In genomic region chr4:134923258-134924018, GRCm38 (mm10) we compare ENCODE assay signal across 8 mouse cellular contexts. TPM values are rescaled to one million over a fixed set of nuclear protein-coding genes. Genes with fewer than 3 reads are reported as not detected.
DNase-seq lines count a peak whose midpoint lies in the region; ATAC-seq and TF ChIP-seq lines count a peak whose summit lies in the region.

TSS of gene Rsrp1 (plus strand) at chr4:134923592.

- H3K4me3 ChIP-seq in hindbrain, embryonic 10.5 days, result peak within 1 kb of the TSS; percentile 99
- H3K4me3 ChIP-seq in lung, postnatal 0 days (ENCODE audit: low read depth, low read length), result peak within 1 kb of the TSS; percentile 100

- no peaks in the 10 kb centered on the region for H3K9me3 ChIP-seq in hindbrain, embryonic 10.5 days
- H3K9me3 ChIP-seq in lung, postnatal 0 days (ENCODE audit: low read length), result no peaks in the 10 kb centered on the region

- peak within 1 kb of the TSS; percentile 69 for H3K4me2 ChIP-seq in lung, postnatal 0 days (replicated peaks; ENCODE audit: low read depth, low read length)

- peaks cover 43% of the 10 kb centered on the region for H3K36me3 ChIP-seq in hindbrain, embryonic 10.5 days
- peaks cover 29% of the 10 kb centered on the region for H3K36me3 ChIP-seq in lung, postnatal 0 days (ENCODE audit: insufficient read depth, low read length)

- no peak for TF ChIP-seq CTCF in lung, postnatal 0 days (IDR thresholded peaks at IDR 0.05)

- H3K9ac ChIP-seq in lung, postnatal 0 days (replicated peaks; ENCODE audit: low read depth), result peak within 1 kb of the TSS; percentile 99

- peaks cover 27% of the 10 kb centered on the region for H3K4me1 ChIP-seq in hindbrain, embryonic 10.5 days (replicated peaks)
- H3K4me1 ChIP-seq in lung, postnatal 0 days (ENCODE audit: insufficient read depth, low read depth, low read length), result peaks cover 5% of the 10 kb centered on the region; the same call in 1 of the 2 replicates

- no peaks in the 10 kb centered on the region for H3K27me3 ChIP-seq in hindbrain, embryonic 10.5 days (ENCODE audit: insufficient read depth, poor library complexity, severe bottlenecking)
- H3K27me3 ChIP-seq in lung, postnatal 0 days (replicated peaks; ENCODE audit: insufficient read depth, low read length), result no peaks in the 10 kb centered on the region

- peak; percentile 77 for TF ChIP-seq EP300 in lung, postnatal 0 days (IDR thresholded peaks at IDR 0.05)

- H3K27ac ChIP-seq in hindbrain, embryonic 10.5 days, result peak within 1 kb of the TSS; percentile 98
- peak within 1 kb of the TSS; percentile 95 for H3K27ac ChIP-seq in lung, postnatal 0 days (ENCODE audit: low read length)

- ATAC-seq in frontal cortex, adult (ENCODE audit: low TSS enrichment), result peak; percentile 91
- ATAC-seq in lung, postnatal 0 days, result peak; percentile 92

- WGBS in hindbrain, embryonic 10.5 days, result under 1% methylated on average over 64 of the region's 64 CpGs
- 0% methylated on average over 64 of the region's 64 CpGs for WGBS in lung, postnatal 0 days

- peak; percentile 91 for DNase-seq in MEL-GATA-1-ER (ENCODE audit: extremely low read depth, low read depth)
- DNase-seq in cerebellum, adult 8-10 months, result peak; percentile 98
- peak; percentile 97 for DNase-seq in hindbrain, embryonic 10.5 days (ENCODE audit: low spot score)
- DNase-seq in layer of hippocampus, adult 9-11 months, result peak; percentile 98
- DNase-seq in lung, postnatal 0 days (ENCODE audit: low spot score), result peak; percentile 100
- peak; percentile 95 for DNase-seq in ovary, postnatal 14 days (ENCODE audit: low spot score)
- DNase-seq in thymus, postnatal 14 days, result peak; percentile 98

RNA-seq across cellular contexts. Expression of gene Rsrp1, which starts in this region (rescaled TPM):
- 335 and 382 TPM in 2 replicates for polyA plus RNA-seq in hindbrain, embryonic 10.5 days (2016; fragmentation: Nextera tagmentation; extraction: Ambion mirVana)
- polyA plus RNA-seq in lung, postnatal 0 days (2015; fragmentation: Nextera tagmentation; extraction: Ambion mirVana), result 542 and 611 TPM in 2 replicates

Comparison
In these comparisons a context has a peak if more than half of its experiments do, and no peak if none do; other contexts are left out.
1. Peak in every context shown above with its lines: DNase-seq, ATAC-seq, H3K4me3 ChIP-seq and H3K27ac ChIP-seq.